Mouse (Mus musculus): ENCODE results near the gene Smbd1. TPM values are rescaled to one million over a fixed set of nuclear protein-coding genes. Genes with fewer than 3 reads are reported as not detected.

The Smbd1 gene
- total and polyA plus RNA-seq, 2 experiments from 2014 or later, result not detected

DNA sequence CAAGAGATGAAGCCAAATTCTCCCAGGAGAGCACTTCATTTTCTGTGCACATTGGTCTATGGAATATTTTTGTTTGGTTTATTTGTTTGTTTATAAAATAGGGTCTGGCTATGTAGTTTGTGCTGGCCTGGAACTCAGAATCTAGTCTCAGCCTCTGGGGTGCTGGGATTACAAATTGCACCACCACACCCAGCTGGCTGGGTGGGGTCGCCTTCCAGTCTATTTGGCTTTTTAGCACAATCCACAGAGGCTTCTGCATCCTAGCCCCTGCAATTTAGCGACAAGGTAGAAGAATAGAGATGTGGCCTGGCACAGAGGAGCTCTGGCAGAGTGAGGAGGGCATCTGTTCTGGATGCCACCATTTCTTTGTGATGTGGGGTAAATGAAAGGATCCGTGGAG is 3.5 kb upstream of the Smbd1 start:
- H3K27me3 ChIP-seq (ENCODE audit: control insufficient read depth, insufficient read depth, low read length), result no peaks in the 10 kb centered on the region
- H3K4me3 ChIP-seq (ENCODE audit: low read depth, low read length), result no peak overlapping the region
- H3K4me2 ChIP-seq (ENCODE audit: low read depth, low read length), result peak overlapping the region; percentile 74; the same call in 1 of the 2 replicates
- DNase-seq (ENCODE audit: low spot score) (no peak), ATAC-seq (ENCODE audit: insufficient read depth, low read depth) (no peak)
- 83% methylated on average over 3 of the region's 3 CpGs for WGBS
- H3K9me3 ChIP-seq (replicated peaks; ENCODE audit: control insufficient read depth, low read length), result no peaks in the 10 kb centered on the region
- TF ChIP-seq EP300 (IDR thresholded peaks at IDR 0.05; ENCODE audit: low read depth), result no peak
- peaks cover 16% of the 10 kb centered on the region; the same call in 1 of the 2 replicates for H3K4me1 ChIP-seq (ENCODE audit: control insufficient read depth, insufficient read depth)
- H3K36me3 ChIP-seq (replicated peaks; ENCODE audit: control insufficient read depth, insufficient read depth, low read length), result no peaks in the 10 kb centered on the region
- no peak overlapping the region; the same call in 1 of the 2 replicates for H3K27ac ChIP-seq (ENCODE audit: low read depth)
- no peak overlapping the region for H3K9ac ChIP-seq (replicated peaks; ENCODE audit: low read depth, low read length)

GRCm38 (mm10) chr16:32813362-32813761 is 3.1 kb upstream of the Smbd1 start:
- ATAC-seq (ENCODE audit: insufficient read depth, low read depth), result no peak
- H3K9ac ChIP-seq (replicated peaks; ENCODE audit: low read depth, low read length), result no peak overlapping the region
- no peaks in the 10 kb centered on the region for H3K9me3 ChIP-seq (replicated peaks; ENCODE audit: control insufficient read depth, low read length)
- no peak for DNase-seq (ENCODE audit: low spot score)
- TF ChIP-seq CTCF (IDR thresholded peaks at IDR 0.05; ENCODE audit: low read depth), result no peak
- TF ChIP-seq EP300 (IDR thresholded peaks at IDR 0.05; ENCODE audit: low read depth), result no peak
- 52% methylated on average over 9 of the region's 9 CpGs for WGBS
- peak overlapping the region; percentile 17; the same call in 1 of the 2 replicates for H3K4me3 ChIP-seq (ENCODE audit: low read depth, low read length)
- H3K27ac ChIP-seq (ENCODE audit: low read depth), result no peak overlapping the region
- peaks cover 16% of the 10 kb centered on the region; the same call in 1 of the 2 replicates for H3K4me1 ChIP-seq (ENCODE audit: control insufficient read depth, insufficient read depth)
- H3K27me3 ChIP-seq (ENCODE audit: control insufficient read depth, insufficient read depth, low read length), result no peaks in the 10 kb centered on the region
- no peaks in the 10 kb centered on the region for H3K36me3 ChIP-seq (replicated peaks; ENCODE audit: control insufficient read depth, insufficient read depth, low read length)
- peak overlapping the region; percentile 51 for H3K4me2 ChIP-seq (ENCODE audit: low read depth, low read length)

DNA sequence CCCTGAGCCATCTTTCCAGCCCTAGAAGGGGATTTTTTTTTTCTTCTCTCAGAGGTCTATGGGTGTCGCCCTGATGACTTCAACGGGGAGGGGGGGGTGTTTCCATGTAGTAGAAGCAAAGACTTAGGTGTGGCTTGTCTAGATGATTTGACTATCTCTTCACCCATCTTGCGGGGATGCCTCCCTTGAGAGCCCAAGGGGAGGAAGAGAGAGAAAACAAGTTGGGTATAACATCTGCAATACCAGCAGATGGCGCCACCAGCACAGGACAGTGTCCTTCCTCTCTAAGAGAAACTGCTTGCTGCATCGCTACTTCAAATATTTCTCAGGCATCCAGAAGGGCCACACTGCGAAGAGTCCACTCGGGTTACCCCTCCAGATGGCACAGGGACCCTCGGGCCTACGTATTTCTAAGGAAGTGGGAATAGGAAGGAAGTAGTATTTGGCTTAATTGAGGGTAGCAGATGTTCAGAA is 2.6 kb upstream of the Smbd1 start:
- H3K4me1 ChIP-seq (ENCODE audit: control insufficient read depth, insufficient read depth), result peaks cover 16% of the 10 kb centered on the region; the same call in 1 of the 2 replicates
- ATAC-seq (ENCODE audit: insufficient read depth, low read depth) (peak; percentile 21; the same call in 1 of the 2 replicates), DNase-seq (ENCODE audit: low spot score) (peak; percentile 85)
- whole genome bisulfite sequencing, result 2% methylated on average over 9 of the region's 9 CpGs
- no peaks in the 10 kb centered on the region for H3K27me3 ChIP-seq (ENCODE audit: control insufficient read depth, insufficient read depth, low read length)
- no peaks in the 10 kb centered on the region for H3K36me3 ChIP-seq (replicated peaks; ENCODE audit: control insufficient read depth, insufficient read depth, low read length)
- TF ChIP-seq EP300 (IDR thresholded peaks at IDR 0.05; ENCODE audit: low read depth) (no peak), CTCF (IDR thresholded peaks at IDR 0.05; ENCODE audit: low read depth) (peak; percentile 96)
- H3K9me3 ChIP-seq (replicated peaks; ENCODE audit: control insufficient read depth, low read length), result no peaks in the 10 kb centered on the region
- no peak overlapping the region for H3K27ac ChIP-seq (ENCODE audit: low read depth)
- H3K4me2 ChIP-seq (ENCODE audit: low read depth, low read length), result peak overlapping the region; percentile 51
- H3K4me3 ChIP-seq (ENCODE audit: low read depth, low read length), result peak overlapping the region; percentile 17; the same call in 1 of the 2 replicates
- H3K9ac ChIP-seq (replicated peaks; ENCODE audit: low read depth, low read length), result no peak overlapping the region

DNA sequence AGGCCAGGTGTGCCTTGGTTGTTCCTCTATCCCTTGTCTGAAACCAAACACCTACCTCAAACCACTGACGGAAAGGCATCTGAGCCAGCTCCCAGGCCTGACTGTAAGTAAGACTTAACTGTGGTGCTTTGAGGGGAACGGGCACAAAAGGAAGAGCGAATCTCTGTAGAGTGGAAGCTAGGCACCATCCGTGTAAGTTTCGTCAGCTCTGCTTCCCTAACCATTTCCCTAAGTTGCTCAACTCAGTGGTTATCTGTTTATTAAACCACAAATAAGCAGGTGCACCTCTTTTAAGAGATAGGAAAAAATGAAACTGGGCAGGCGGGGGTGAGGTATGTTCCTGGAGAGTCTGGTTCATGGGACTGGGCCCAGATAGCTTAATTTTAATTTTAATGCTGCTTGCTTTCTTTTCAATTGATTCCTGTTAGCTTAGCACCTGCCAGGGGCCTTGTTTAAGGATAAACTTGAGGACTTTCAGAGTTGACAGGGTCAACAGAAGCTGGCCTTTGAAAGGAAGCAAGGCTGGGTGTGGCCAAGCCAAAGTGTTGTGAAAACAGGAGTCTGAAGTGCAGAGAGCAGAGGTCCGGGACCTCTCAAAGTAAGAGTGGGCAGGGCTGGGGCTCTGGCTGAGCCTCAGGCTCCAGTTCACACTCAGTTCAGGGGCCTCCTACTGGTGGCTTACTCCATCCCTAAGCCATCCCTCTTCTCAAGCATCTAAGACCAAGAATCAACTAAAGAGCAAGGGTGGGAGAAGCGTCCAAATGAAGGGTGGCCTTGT is 2.7 kb downstream of the Smbd1 start:
- H3K9me3 ChIP-seq (replicated peaks; ENCODE audit: control insufficient read depth, low read length), result no peaks in the 10 kb centered on the region
- no peak overlapping the region for H3K4me2 ChIP-seq (ENCODE audit: low read depth, low read length)
- no peak overlapping the region for H3K9ac ChIP-seq (replicated peaks; ENCODE audit: low read depth, low read length)
- peaks cover 10% of the 10 kb centered on the region; the same call in 1 of the 2 replicates for H3K4me1 ChIP-seq (ENCODE audit: control insufficient read depth, insufficient read depth)
- H3K27me3 ChIP-seq (ENCODE audit: control insufficient read depth, insufficient read depth, low read length), result no peaks in the 10 kb centered on the region
- 65% methylated on average over 8 of the region's 8 CpGs for WGBS
- DNase-seq (ENCODE audit: low spot score), result no peak
- no peak overlapping the region for H3K4me3 ChIP-seq (ENCODE audit: low read depth, low read length)
- H3K36me3 ChIP-seq (replicated peaks; ENCODE audit: control insufficient read depth, insufficient read depth, low read length), result no peaks in the 10 kb centered on the region
- TF ChIP-seq EP300 (IDR thresholded peaks at IDR 0.05; ENCODE audit: low read depth), result no peak
- no peak for TF ChIP-seq CTCF (IDR thresholded peaks at IDR 0.05; ENCODE audit: low read depth)
- ATAC-seq (ENCODE audit: insufficient read depth, low read depth), result no peak
- H3K27ac ChIP-seq (ENCODE audit: low read depth), result no peak overlapping the region

- Histone ChIP-seq H3K9me3 (replicated peaks; ENCODE audit: control insufficient read depth, low read length) (no peaks in the 10 kb centered on the region), H3K9ac (replicated peaks; ENCODE audit: low read depth, low read length) (no peak overlapping the region), H3K27ac (ENCODE audit: low read depth) (no peak overlapping the region), H3K27me3 (ENCODE audit: control insufficient read depth, insufficient read depth, low read length) (no peaks in the 10 kb centered on the region), H3K4me3 (ENCODE audit: low read depth, low read length) (no peak overlapping the region), H3K4me2 (ENCODE audit: low read depth, low read length) (no peak overlapping the region), H3K36me3 (replicated peaks; ENCODE audit: control insufficient read depth, insufficient read depth, low read length) (no peaks in the 10 kb centered on the region), H3K4me1 (ENCODE audit: control insufficient read depth, insufficient read depth) (peaks cover 10% of the 10 kb centered on the region; the same call in 1 of the 2 replicates)
- DNase-seq (ENCODE audit: low spot score) (no peak), ATAC-seq (ENCODE audit: insufficient read depth, low read depth) (no peak)
- TF ChIP-seq CTCF (IDR thresholded peaks at IDR 0.05; ENCODE audit: low read depth), result no peak
- no peak for TF ChIP-seq EP300 (IDR thresholded peaks at IDR 0.05; ENCODE audit: low read depth)
- WGBS, result 58% methylated on average over 7 of the region's 7 CpGs
These were observed 5.1 kb downstream of the Smbd1 start for GRCm38 (mm10) chr16:32805151-32805550.

All from heart, postnatal 0 days (tissue).